Mouse (Mus musculus) cerebellum, postnatal 25 days (tissue): ENCODE measurements at regions not wholly inside any gene's neighbourhood (a gene's known extent, or its start where the extent isn't known, plus 50 kb on each side); places are given as distances from the start of the nearest gene placed in this dataset.

Experiments used
- DNase-seq, 2 experiments: peaks; one replicate each; pipeline ENCODE4 v3.0.0; 2021; ENCODE audit warnings: mixed read lengths in 2 of 2

DNA sequence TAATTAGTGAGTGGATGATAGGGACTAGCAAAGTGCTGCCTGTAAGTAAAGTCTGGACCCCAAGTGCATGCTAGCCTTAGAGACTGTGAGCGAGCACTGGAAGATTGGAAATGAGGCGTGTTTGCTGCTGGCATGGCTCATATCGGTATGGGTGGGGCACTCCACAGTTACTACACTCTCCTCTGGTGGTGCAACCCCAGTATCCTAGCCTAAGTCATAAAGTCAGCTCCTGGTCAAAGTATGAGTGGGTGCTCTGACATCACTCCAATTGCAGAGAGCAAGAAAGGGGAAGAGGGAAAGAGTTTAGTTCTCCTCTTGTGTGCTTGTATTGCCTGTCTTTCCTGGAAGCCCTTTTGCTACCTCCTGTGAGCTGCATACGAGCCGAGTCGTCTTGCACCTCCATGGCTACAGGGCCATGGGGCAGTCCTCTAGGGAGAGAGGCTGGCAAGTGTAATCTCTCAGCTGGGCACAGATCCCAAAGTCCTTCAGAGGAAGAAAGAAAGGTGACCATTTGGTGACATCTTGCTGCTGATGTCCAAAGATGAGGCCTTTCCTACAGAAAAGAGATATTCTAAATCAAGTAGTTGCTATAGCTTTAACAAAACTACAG is 281.2 kb upstream of the Id2 start:
- DNase-seq, result peak; percentile 13 to 33

- DNase-seq, result peak; percentile 17 to 26
These were observed 279.5 kb upstream of the Id2 start for GRCm38 (mm10) chr12:25376451-25376850.

GRCm38 (mm10) chr12:25367541-25367940 is 270.6 kb upstream of the Id2 start:
- no peak for DNase-seq

DNA sequence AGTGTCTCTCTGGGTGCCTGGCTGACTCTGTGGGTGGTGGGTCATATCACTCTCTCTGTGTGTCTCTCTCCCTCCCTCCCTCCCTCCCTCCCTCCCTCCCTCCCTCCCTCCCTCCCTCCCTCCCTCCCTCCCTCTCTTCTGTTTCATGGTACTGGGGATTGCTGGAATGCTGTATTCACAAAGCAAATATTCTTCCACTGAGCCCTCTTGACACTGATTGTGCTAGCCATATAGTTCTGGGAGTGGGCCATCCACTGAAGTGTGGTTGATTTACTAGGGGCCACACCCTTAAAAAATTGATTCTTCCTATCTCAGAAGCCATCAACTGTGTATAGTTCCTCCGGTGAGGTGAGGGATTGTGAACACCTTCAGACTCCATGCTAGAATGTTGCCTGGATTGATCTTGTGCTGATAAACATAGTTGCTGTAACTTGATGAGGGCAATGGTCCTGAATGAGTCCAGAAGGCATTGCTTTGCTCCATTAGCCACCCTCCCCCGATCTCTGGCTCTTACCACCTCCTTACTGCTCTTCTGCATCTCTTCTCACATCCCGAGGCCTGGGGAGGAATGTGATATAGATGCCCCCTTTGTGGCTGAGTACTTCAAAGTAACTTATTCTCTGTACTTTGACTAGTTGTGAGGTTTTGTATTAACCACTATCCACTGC is 268.8 kb upstream of the Id2 start:
- no peak for DNase-seq

DNA sequence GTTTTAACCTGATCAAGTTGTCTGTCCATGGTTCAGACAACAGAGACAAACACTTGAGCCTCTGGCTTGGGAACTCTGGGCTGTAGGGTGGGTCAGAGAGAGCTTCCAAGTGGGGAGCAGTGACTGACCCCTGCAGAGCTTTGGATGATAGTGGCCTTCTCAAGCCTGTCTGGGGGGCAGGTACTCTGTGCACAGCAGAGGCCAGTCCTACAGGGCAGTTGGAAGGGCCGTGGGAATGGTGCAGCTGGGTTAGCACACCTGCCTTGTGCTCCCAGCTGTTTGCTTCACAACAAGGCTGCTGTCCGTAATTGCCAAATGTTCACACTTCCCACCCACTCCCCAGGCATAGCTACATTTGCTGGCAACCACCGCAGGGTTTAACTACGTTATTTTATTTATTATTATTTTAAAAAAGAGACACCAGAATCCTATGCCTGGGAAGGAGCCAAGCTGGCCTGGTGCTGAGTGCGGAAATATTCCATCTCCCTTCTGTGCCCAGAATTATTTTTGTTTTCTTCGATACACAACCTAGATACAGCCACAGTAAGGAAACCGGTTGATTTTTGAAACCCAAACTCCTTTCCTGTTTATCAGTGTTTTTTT is 268.1 kb upstream of the Id2 start:
- DNase-seq, result no peak

DNA sequence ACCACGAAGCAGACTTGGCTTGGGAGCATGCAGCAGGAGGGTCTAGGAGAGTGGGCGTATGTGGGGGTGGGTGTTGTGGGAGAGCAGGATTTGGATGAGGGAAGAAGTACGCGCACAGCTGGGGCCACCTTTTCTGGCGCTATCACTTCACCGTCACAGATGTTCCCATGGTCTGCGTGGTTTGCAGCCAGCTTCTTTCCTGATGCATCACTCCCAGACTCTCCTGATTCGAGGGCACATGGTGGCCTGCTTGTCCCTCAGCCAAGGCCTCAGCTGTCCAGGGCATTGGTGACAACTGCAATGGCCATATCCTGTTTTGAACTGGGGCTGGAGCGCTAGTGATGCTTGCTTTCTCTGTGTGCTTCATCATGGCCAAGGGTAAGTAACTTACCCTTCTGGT is 266.9 kb upstream of the Id2 start:
- DNase-seq, result no peak

DNA sequence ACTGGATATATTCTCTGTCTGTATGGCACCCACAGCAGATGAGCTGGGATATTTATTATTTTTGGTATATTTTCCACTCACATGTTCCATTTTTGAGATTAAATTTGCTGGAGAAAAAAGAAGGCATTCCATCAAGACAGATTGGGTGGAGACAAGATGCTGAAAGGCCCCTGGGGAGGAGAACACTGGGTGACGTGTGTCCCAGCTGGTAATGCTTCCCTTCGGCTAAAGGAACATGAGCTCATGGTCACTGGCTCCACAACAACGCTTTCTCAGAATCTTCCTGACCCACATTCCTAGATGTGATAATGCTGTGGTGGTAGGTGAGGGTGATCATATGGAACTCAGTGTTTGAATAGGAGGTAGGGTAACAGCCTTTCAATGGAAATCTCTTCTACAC is 266.4 kb upstream of the Id2 start:
- DNase-seq, result no peak

DNA sequence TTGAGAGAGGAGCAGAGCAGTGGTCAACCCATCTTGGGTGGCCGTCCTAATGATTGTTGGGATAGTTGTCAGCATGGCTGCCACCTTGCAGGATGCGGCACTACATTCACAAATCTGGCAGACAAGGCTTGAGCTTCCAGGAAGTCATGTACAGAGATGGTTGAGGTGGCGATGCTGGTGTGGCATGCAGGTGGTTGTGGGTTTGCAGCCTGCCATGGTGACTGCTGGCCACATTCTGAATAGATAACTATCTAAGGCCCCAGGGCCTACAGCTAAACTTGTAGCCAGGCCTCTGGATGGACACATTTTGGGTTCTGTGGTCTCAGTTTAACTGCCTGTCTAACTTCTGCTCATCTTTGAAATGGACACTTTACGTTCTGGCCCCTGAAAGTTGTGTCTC is 265.8 kb upstream of the Id2 start:
- no peak for DNase-seq

- DNase-seq, result no peak
These were observed 263.8 kb upstream of the Id2 start for GRCm38 (mm10) chr12:25360726-25361125.

DNA sequence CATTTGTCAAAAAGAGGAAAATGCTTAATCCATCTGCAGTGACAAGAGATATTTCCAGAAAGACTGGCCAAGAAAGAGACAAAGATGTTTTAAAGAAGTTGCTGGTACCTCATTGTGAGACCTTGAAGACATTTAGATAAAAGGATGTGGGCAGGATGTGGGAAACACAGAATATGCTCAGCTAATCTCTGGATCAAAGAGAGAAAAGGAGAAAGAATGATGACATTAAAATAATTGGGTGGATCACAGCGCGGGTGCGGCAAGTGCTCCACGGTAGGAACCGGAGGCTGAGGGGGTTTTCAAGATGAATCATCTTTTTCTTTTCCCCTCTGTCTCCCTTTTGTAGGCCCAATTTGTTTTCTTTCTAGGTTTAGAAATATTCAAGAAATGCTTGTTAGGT is 263.0 kb upstream of the Id2 start:
- DNase-seq, result no peak

DNA sequence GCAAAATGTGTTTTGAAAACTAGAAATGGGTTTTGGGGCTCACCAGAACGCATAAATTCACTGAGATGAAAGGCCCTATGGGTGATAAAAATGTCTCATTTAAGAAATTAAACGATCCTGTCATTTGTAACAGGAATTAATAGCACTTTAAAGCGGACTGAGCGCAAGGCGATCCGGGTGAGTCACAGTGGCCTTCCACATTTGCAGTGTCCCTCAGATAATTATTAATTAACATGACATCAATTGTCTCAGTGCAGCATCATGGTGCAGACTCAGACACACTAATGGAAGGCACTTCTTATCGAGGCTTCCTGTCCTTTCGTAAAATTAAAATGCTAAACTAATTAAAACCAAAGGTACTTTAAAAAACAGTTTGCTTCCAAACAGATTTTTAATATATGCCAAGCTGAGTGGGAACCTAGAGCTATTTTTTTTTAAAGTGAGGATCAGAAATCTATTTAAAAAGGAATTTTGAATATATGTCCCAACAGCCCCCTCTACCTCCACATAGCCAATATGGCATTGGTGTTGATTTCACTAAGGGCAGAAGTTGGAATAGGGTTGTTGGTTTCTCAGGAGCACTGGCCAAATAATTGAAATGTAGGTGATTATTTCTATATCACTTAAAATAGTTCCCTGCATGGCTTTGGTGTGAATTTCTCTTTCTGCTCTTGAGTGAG is 262.0 kb upstream of the Id2 start:
- DNase-seq, result no peak

- no peak for DNase-seq
These were observed 259.8 kb upstream of the Id2 start for GRCm38 (mm10) chr12:25356774-25357173.

DNA sequence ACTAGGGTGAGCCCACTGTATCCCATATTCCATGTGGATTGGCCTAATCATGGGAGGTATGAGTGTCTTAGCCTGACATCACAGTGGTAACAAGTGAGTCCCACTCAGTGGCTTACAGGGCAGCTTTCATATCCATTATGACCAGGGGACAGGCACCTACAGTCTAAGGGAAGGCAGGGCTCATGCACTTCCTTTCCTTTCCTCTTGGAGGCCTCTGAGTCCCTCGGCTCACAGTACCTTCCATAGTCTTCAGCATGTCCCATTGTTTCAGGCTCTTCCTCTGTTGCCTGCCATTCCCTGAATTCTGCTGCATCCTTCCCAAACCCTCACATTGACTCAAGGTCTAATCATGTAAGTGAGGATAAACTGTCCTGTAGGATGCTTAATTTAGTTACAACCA is 258.3 kb upstream of the Id2 start:
- DNase-seq, result no peak

GRCm38 (mm10) chr12:25353402-25353896 is 256.5 kb upstream of the Id2 start:
- DNase-seq, result no peak

- no peak for DNase-seq
These were observed 255.2 kb upstream of the Id2 start for GRCm38 (mm10) chr12:25352160-25352559.

- DNase-seq, result peak in 1 of 2 experiments; percentile 8
These were observed 247.4 kb upstream of the Id2 start for GRCm38 (mm10) chr12:25344354-25344753.

GRCm38 (mm10) chr12:25338771-25339170 is 241.8 kb upstream of the Id2 start:
- no peak for DNase-seq

- DNase-seq, result no peak
These were observed 239.0 kb upstream of the Id2 start for GRCm38 (mm10) chr12:25335930-25336329.

DNA sequence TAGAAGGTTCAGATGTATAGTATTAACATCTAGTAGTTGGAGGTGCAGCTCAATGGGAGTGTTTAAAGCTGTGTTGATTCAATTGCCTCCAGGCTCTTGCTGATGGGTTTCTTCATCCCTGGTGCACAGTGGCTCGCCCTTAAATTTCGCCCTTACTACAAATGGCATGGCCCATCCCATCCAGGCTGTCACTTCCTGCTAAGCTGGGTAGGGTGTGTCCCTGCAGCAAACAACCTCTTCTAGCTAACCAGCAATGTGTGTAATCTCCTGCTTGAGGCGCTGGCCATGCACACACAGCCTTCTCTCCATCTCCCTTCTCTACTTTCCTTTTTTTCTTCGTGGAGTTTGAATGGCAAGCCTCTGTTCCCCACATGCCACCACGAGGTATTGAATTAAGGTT is 238.1 kb upstream of the Id2 start:
- no peak for DNase-seq

DNA sequence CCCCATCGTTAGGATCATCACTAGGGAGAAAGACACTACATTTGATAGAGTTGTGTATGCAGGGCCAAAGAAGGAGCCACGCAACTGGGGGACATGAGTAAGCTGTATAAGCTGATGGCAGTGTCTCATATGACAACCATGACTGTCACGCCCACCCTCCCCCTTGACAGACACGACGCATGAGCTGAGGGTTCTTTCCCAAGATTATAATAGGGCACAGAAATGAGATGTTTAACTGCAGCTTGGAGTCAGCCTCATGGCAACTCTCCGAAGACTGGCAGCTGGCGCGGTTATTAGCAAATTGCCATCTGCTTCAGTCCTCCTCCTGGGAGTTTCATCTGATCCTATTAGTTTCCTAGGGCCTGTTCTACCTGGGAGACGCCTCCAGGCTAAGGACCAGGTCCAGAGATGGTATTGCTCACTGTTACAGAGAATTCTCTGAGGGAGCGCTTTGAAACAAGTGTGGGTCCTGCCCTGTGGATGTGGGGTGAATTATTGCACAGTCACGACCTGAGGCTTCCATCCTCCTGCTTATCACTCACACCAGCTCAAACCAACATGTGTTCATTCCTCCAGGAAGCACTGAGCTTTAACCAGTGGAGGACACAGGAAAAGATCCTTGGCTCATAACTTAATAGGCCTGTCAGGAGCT is 235.6 kb upstream of the Id2 start:
- peak in 1 of 2 experiments; percentile 7 for DNase-seq

- DNase-seq, result no peak
These were observed 233.2 kb upstream of the Id2 start for GRCm38 (mm10) chr12:25330004-25330708.

- no peak for DNase-seq
These were observed 229.0 kb upstream of the Id2 start for GRCm38 (mm10) chr12:25325901-25326300.

GRCm38 (mm10) chr12:25323171-25323570 is 226.2 kb upstream of the Id2 start:
- no peak for DNase-seq
